Comparison of ENCODE assay signal across 19 mouse cellular contexts in the genomic region with DNA sequence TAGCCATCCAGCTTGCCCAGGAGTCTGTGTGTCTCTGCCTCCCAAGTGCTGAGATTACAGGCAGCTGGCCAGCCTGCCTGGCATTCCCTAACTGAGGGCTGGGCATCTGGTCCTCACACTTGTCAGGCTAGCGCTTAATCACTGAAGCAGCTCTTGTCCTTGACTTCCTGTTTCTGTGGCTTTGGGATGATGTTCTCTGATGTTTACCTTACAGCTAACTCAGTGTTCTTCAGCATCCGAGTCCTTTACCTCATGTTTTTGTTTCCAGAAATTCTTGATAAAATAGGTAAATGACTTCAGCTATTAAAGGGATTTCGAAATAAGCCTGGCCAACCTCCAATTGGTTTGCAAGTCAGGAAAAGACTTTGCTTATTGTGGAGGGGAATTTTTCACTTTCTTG. TPM values are rescaled to one million over a fixed set of nuclear protein-coding genes. Genes with fewer than 3 reads are reported as not detected.
A peak's percentile ranks its signal among the peaks of the same experiment; 100 is the strongest.
DNase-seq lines count a peak whose midpoint lies in the region; TF ChIP-seq lines count a peak whose summit lies in the region.
"Had no signal": no experiment of that assay in that cellular context is flagged by ENCODE, and none has a peak within 500 bp of the region (broad histone marks: within the 10 kb centered on the region; RNA-seq: fewer than 3 reads in every experiment).

No protein-coding gene starts in this region.

- WGBS in liver, adult 2 months, result 26% methylated on average over 3 of the region's 3 CpGs
- WGBS in lung, adult 2 months, result 41% methylated on average over 3 of the region's 3 CpGs

- TF ChIP-seq CTCF in gastrocnemius, adult 2 months (IDR thresholded peaks at IDR 0.05), result no peak
- TF ChIP-seq CTCF in liver, adult 2 months (IDR thresholded peaks at IDR 0.05; ENCODE audit: low read depth, low read length), result no peak
- TF ChIP-seq CTCF in lung, adult 2 months (IDR thresholded peaks at IDR 0.05; ENCODE audit: insufficient read depth, low read length), result no peak

- H3K27me3 ChIP-seq in liver, adult 2 months (ENCODE audit: control insufficient read depth, insufficient read depth, low read length), result no peaks in the 10 kb centered on the region
- H3K27me3 ChIP-seq: forebrain, embryonic 15.5 days; liver, embryonic 12.5 days; midbrain, embryonic 13.5 days had no signal

- peak; percentile 48 for DNase-seq in gastrocnemius, adult 2 months
- no peak for DNase-seq in gastrocnemius, postnatal 10 days
- DNase-seq in liver, adult 2 months (ENCODE audit: extremely low read depth, low read depth, low spot score), result peak; percentile 86
- no peak for DNase-seq in liver
- DNase-seq in lung, adult 2 months, result peak; percentile 43
- DNase-seq in T-cell, adult 2 months (ENCODE audit: low spot score), result no peak
- no peak for DNase-seq in right cerebral cortex, postnatal 10 days (ENCODE audit: low spot score in 2 of 2)
- DNase-seq: cerebellum, adult 9-10 months; embryo, embryonic 11 days; kidney, adult 2 months; kidney, postnatal 25 days; retina, postnatal 1 day; thymus, postnatal 25 days had no signal

- intact Hi-C loops in gastrocnemius, adult 2 months (cut with DNase I), result no loop called here

- H3K27ac ChIP-seq in gastrocnemius, adult 2 months, result peak overlapping the region; percentile 6; the same call in 1 of the 2 replicates
- peak overlapping the region; percentile 7 for H3K27ac ChIP-seq in liver, adult 2 months (replicated peaks; ENCODE audit: insufficient read depth, low read depth, low read length)
- H3K27ac ChIP-seq: forebrain, embryonic 15.5 days; hindbrain, postnatal 0 days; liver, embryonic 12.5 days; macrophage; midbrain, embryonic 13.5 days had no signal

- H3K36me3 ChIP-seq in liver, adult 2 months (ENCODE audit: control insufficient read depth, insufficient read depth, low read length), result no peaks in the 10 kb centered on the region
- H3K36me3 ChIP-seq: forebrain, embryonic 15.5 days; midbrain, embryonic 13.5 days had no signal

- peaks cover 14% of the 10 kb centered on the region for H3K4me1 ChIP-seq in liver, adult 2 months (ENCODE audit: control insufficient read depth, insufficient read depth, low read length)
- 0 out of 2 replicates have a peak, but pooled peaks cover 2% of the 10 kb centered on the region for H3K4me1 ChIP-seq in lung, adult 2 months (ENCODE audit: control insufficient read depth, insufficient read depth, low read length)
- H3K4me1 ChIP-seq: forebrain, embryonic 15.5 days; midbrain, embryonic 13.5 days had no signal

- no peak overlapping the region for H3K9ac ChIP-seq in liver, adult 2 months (ENCODE audit: low read depth, low read length)
- H3K9ac ChIP-seq: forebrain, embryonic 15.5 days; liver, embryonic 12.5 days; midbrain, embryonic 13.5 days had no signal

- no peak for TF ChIP-seq POLR2A in liver, adult 2 months (IDR thresholded peaks at IDR 0.05; ENCODE audit: extremely low read depth, insufficient read depth, low read length)
- no peak for TF ChIP-seq POLR2A in lung, adult 2 months (IDR thresholded peaks at IDR 0.05; ENCODE audit: borderline replicate concordance, extremely low read depth, low read depth, low read length)

- no peak overlapping the region for H3K4me3 ChIP-seq in gastrocnemius, adult 2 months
- no peak overlapping the region for H3K4me3 ChIP-seq in liver, adult 2 months (ENCODE audit: insufficient read depth, low read depth, low read length)
- H3K4me3 ChIP-seq in lung, adult 2 months (replicated peaks; ENCODE audit: extremely low read depth, low read depth, low read length), result no peak overlapping the region
- H3K4me3 ChIP-seq: forebrain, embryonic 15.5 days; liver, embryonic 12.5 days; midbrain, embryonic 13.5 days; myocyte had no signal

- H3K79me2 ChIP-seq in liver, adult 2 months (ENCODE audit: control insufficient read depth, insufficient read depth, low read length), result peaks cover 38% of the 10 kb centered on the region

RNA-seq across cellular contexts. Expression of gene Fbxo34, which starts 53.8 kb away (rescaled TPM):
- total RNA-seq in gastrocnemius, adult 2 months (2021), result 10 to 100 TPM; 10.7 to 12.3 TPM
- 10 to 100 TPM; 12.9 to 14.4 TPM for total RNA-seq in gastrocnemius, postnatal 10 days (2021)
- 12.7 and 15.6 TPM in 2 replicates for total RNA-seq in liver, adult 2 months (2014; rRNA removed)
- 7.3 and 9.7 TPM in 2 replicates for polyA plus RNA-seq in liver, adult 2 months (2012; rRNA removed)
- 9.9 and 10.9 TPM in 2 replicates for polyA plus RNA-seq in lung, adult 2 months (2012; rRNA removed)

Comparison
In these comparisons a context has a peak if more than half of its experiments do, and no peak if none do; other contexts are left out.
1. DNase-seq: peak in gastrocnemius, adult 2 months (single experiment), liver, adult 2 months (single experiment) and lung, adult 2 months (single experiment); none in gastrocnemius, postnatal 10 days (single experiment), liver (single experiment), T-cell, adult 2 months (single experiment) and right cerebral cortex, postnatal 10 days (0 of 2).